Mouse (Mus musculus): ENCODE data around the gene Ceacam19. TPM values are rescaled to one million over a fixed set of nuclear protein-coding genes. Genes with fewer than 3 reads are reported as not detected.

Gene Ceacam19
- polyA plus RNA-seq, 1 experiment from 2014 or later, result not detected

DNA sequence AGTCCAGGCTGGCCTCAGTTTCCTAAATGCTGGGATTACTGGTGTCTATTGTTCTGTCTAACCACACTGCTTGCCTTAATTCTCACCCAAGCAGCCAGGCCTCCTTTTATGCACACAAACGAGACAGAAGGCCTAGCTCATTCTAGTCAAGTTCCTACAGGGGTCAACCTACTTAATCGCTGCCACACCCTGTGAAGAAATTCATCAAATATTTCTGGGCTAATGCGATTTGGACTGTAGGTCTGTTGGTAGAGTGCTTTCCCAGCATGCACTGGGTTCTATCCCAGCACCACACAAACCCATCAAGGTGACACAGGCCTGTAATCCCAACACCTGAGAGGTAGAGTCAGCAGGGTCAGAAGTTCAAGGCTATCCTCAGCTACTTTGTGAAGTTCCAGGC, 58.1 kb downstream of the Ceacam19 start:
- Histone ChIP-seq H3K9me3 (no peaks in the 10 kb centered on the region), H3K9ac (replicated peaks) (no peak overlapping the region), H3K4me2 (replicated peaks) (no peak overlapping the region), H3K4me1 (no peaks in the 10 kb centered on the region), H3K36me3 (no peaks in the 10 kb centered on the region), H3K4me3 (no peak overlapping the region), H3K27ac (replicated peaks) (no peak overlapping the region), H3K27me3 (peaks cover 6% of the 10 kb centered on the region; the same call in 1 of the 2 replicates)
- WGBS, result 86% methylated on average over 3 of the region's 3 CpGs
- no peak for ATAC-seq (replicated peaks)

DNA sequence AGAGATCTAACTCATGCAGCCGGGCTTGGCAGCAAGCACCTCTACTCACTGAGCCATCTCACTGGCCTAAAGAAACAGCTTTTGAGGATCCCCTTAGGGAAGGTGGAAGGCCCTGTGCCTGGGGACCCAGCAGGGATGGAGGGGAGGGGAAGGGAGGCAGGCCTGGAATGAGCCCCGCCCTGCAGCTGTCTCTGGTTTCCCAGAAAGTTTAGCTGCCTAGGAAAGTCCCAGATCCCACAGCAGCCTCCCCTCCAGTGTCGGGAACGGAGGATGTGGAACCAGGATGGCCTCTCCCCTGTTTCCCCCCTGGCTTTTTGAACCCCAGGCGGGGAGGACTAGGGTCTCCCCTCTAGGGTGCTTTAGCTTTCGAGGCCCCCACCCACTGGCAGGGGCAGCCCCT, 61.0 kb downstream of the Ceacam19 start:
- Histone ChIP-seq H3K9me3 (no peaks in the 10 kb centered on the region), H3K4me1 (peaks cover 5% of the 10 kb centered on the region), H3K4me2 (replicated peaks) (no peak overlapping the region), H3K27ac (replicated peaks) (no peak overlapping the region), H3K27me3 (peaks cover 34% of the 10 kb centered on the region), H3K9ac (replicated peaks) (no peak overlapping the region), H3K36me3 (no peaks in the 10 kb centered on the region), H3K4me3 (no peak overlapping the region)
- no peak for ATAC-seq (replicated peaks)
- 60% methylated on average over 6 of the region's 6 CpGs for WGBS

Other genes with a start within 250 kb of the Ceacam19 start
- gene Clptm1, start 222.9 kb downstream of the Ceacam19 start, polyA plus RNA-seq (2015; fragmentation: Nextera tagmentation; extraction: Ambion mirVana), result 92.4 and 99.6 TPM in 2 replicates
- gene Apoc2, start 210.0 kb downstream of the Ceacam19 start, polyA plus RNA-seq (2015; fragmentation: Nextera tagmentation; extraction: Ambion mirVana), result not detected in 2 replicates
- gene Gm44805, start 206.5 kb downstream of the Ceacam19 start, polyA plus RNA-seq (2015; fragmentation: Nextera tagmentation; extraction: Ambion mirVana), result not detected in 2 replicates
- not detected in 2 replicates for gene Apoc4, start 206.5 kb downstream of the Ceacam19 start, polyA plus RNA-seq (2015; fragmentation: Nextera tagmentation; extraction: Ambion mirVana)
- 1.2 TPM in 2 replicates for gene Apoc1, start 195.3 kb downstream of the Ceacam19 start, polyA plus RNA-seq (2015; fragmentation: Nextera tagmentation; extraction: Ambion mirVana)
- 236 and 265 TPM in 2 replicates for gene Apoe, start 188.8 kb downstream of the Ceacam19 start, polyA plus RNA-seq (2015; fragmentation: Nextera tagmentation; extraction: Ambion mirVana)
- gene Tomm40, start 172.5 kb downstream of the Ceacam19 start, polyA plus RNA-seq (2015; fragmentation: Nextera tagmentation; extraction: Ambion mirVana), result 137 and 147 TPM in 2 replicates
- 42.6 and 45.3 TPM in 2 replicates for gene Nectin2, start 137.5 kb downstream of the Ceacam19 start, polyA plus RNA-seq (2015; fragmentation: Nextera tagmentation; extraction: Ambion mirVana)
- gene Bcam, start 116.9 kb downstream of the Ceacam19 start, polyA plus RNA-seq (2015; fragmentation: Nextera tagmentation; extraction: Ambion mirVana), result 6.8 TPM in 2 replicates
- gene Cblc, start 91.2 kb downstream of the Ceacam19 start, polyA plus RNA-seq (2015; fragmentation: Nextera tagmentation; extraction: Ambion mirVana), result not detected in 2 replicates
- gene Bcl3, start 65.2 kb downstream of the Ceacam19 start, polyA plus RNA-seq (2015; fragmentation: Nextera tagmentation; extraction: Ambion mirVana), result 1.0 and 1.3 TPM in 2 replicates
- 7.6 and 8.4 TPM in 2 replicates for gene Gm19345, start 36.0 kb downstream of the Ceacam19 start, polyA plus RNA-seq (2015; fragmentation: Nextera tagmentation; extraction: Ambion mirVana)
- 0.43 and 0.50 TPM in 2 replicates for gene Ceacam16, start 26.7 kb downstream of the Ceacam19 start, polyA plus RNA-seq (2015; fragmentation: Nextera tagmentation; extraction: Ambion mirVana)
- 7.1 and 7.3 TPM in 2 replicates for gene Pvr, start 33.2 kb upstream of the Ceacam19 start, polyA plus RNA-seq (2015; fragmentation: Nextera tagmentation; extraction: Ambion mirVana)
- not detected in 2 replicates for gene Igsf23, start 62.8 kb upstream of the Ceacam19 start, polyA plus RNA-seq (2015; fragmentation: Nextera tagmentation; extraction: Ambion mirVana)
- not detected in 2 replicates for gene Ceacam20, start 77.4 kb upstream of the Ceacam19 start, polyA plus RNA-seq (2015; fragmentation: Nextera tagmentation; extraction: Ambion mirVana)
- not detected in 2 replicates for gene Nlrp9b, start 103.5 kb upstream of the Ceacam19 start, polyA plus RNA-seq (2015; fragmentation: Nextera tagmentation; extraction: Ambion mirVana)
- not detected in 2 replicates for gene Vmn1r91, start 211.7 kb upstream of the Ceacam19 start, polyA plus RNA-seq (2015; fragmentation: Nextera tagmentation; extraction: Ambion mirVana)
- not detected in 2 replicates for gene Gm16442, start 234.6 kb upstream of the Ceacam19 start, polyA plus RNA-seq (2015; fragmentation: Nextera tagmentation; extraction: Ambion mirVana)

Measured in forebrain, embryonic 15.5 days (tissue).